Mouse (Mus musculus): ENCODE data around the gene AI597479.
"Not testable (repeated sequence)": the region's sequence is repeated elsewhere in the genome, so short reads cannot be mapped to it uniquely, and the experiment has no call there.

AI597479 gene

GRCm38 (mm10) chr1:43124726-43125125, 26.2 kb downstream of the AI597479 start:
- DNase-seq (ENCODE audit: low spot score): no peak

- DNase-seq (ENCODE audit: low spot score): no peak
These were observed 28.7 kb downstream of the AI597479 start for GRCm38 (mm10) chr1:43127196-43127595.

GRCm38 (mm10) chr1:43127820-43128610, 29.5 kb downstream of the AI597479 start:
- no peak for DNase-seq (ENCODE audit: low spot score)

- no peak for DNase-seq (ENCODE audit: low spot score)
These were observed 31.9 kb downstream of the AI597479 start for GRCm38 (mm10) chr1:43130219-43130981.

GRCm38 (mm10) chr1:43131591-43131990, 33.1 kb downstream of the AI597479 start:
- DNase-seq (ENCODE audit: low spot score): no peak

- not testable (repeated sequence) for DNase-seq (ENCODE audit: low spot score)
These were observed 38.0 kb downstream of the AI597479 start for GRCm38 (mm10) chr1:43136488-43137029.

GRCm38 (mm10) chr1:43137334-43137733, 38.8 kb downstream of the AI597479 start:
- DNase-seq (ENCODE audit: low spot score): no peak

GRCm38 (mm10) chr1:43138268-43138812, 39.8 kb downstream of the AI597479 start:
- DNase-seq (ENCODE audit: low spot score): peak; percentile 22

- DNase-seq (ENCODE audit: low spot score): peak; percentile 95
These were observed 41.2 kb downstream of the AI597479 start for GRCm38 (mm10) chr1:43139587-43140266.

- DNase-seq (ENCODE audit: low spot score): no peak
These were observed 43.0 kb downstream of the AI597479 start for GRCm38 (mm10) chr1:43141555-43141961.

GRCm38 (mm10) chr1:43142849-43143248, 44.3 kb downstream of the AI597479 start:
- DNase-seq (ENCODE audit: low spot score): no peak

GRCm38 (mm10) chr1:43143284-43143683, 44.8 kb downstream of the AI597479 start:
- no peak for DNase-seq (ENCODE audit: low spot score)

GRCm38 (mm10) chr1:43143791-43144190, 45.3 kb downstream of the AI597479 start:
- DNase-seq (ENCODE audit: low spot score): no peak

GRCm38 (mm10) chr1:43144338-43144906, 45.9 kb downstream of the AI597479 start:
- DNase-seq (ENCODE audit: low spot score): no peak

- DNase-seq (ENCODE audit: low spot score): no peak
These were observed 46.9 kb downstream of the AI597479 start for GRCm38 (mm10) chr1:43145388-43145787.

- DNase-seq (ENCODE audit: low spot score): no peak
These were observed 49.0 kb downstream of the AI597479 start for GRCm38 (mm10) chr1:43147474-43147873.

- DNase-seq (ENCODE audit: low spot score): no peak
These were observed 51.7 kb downstream of the AI597479 start for GRCm38 (mm10) chr1:43150225-43150624.

GRCm38 (mm10) chr1:43152626-43153025, 54.1 kb downstream of the AI597479 start:
- no peak for DNase-seq (ENCODE audit: low spot score)

GRCm38 (mm10) chr1:43153538-43153937, 55.0 kb downstream of the AI597479 start:
- no peak for DNase-seq (ENCODE audit: low spot score)

- DNase-seq (ENCODE audit: low spot score): no peak
These were observed 56.0 kb downstream of the AI597479 start for GRCm38 (mm10) chr1:43154491-43154890.

GRCm38 (mm10) chr1:43157907-43158306, 59.4 kb downstream of the AI597479 start:
- DNase-seq (ENCODE audit: low spot score): no peak

GRCm38 (mm10) chr1:43159429-43159828, 60.9 kb downstream of the AI597479 start:
- DNase-seq (ENCODE audit: low spot score): no peak
